Mouse (Mus musculus) hindbrain, postnatal 0 days (tissue): ENCODE results near the gene Tent4a. TPM values are rescaled to one million over a fixed set of nuclear protein-coding genes. Genes with fewer than 3 reads are reported as not detected.

Experiments
- ATAC-seq: fragments of 200-750 bp; cut with Nextera tagmentation; 2 replicates; pipeline ENCODE4 v1.8.0; 2017; ENCODE audit warnings: mild to moderate bottlenecking, moderate TSS enrichment, moderate library complexity
- DNase-seq: peaks from one replicate; pipeline ENCODE4 v3.0.0-alpha.2; 2015; ENCODE audit warnings: low spot score
- H3K27ac ChIP-seq: fragments of 300-500 bp; sonication (generic); 2 replicates; pipeline ENCODE4 v1.5.1; 2014; ENCODE audit warnings: mild to moderate bottlenecking
- H3K27me3 ChIP-seq: fragments of 300-500 bp; sonication (generic); 2 replicates; pipeline ENCODE4 v1.6.1; 2014; ENCODE audit warnings: low read length, mixed read lengths; ENCODE audit not compliant: insufficient read depth
- H3K36me3 ChIP-seq: fragments of 300-500 bp; sonication (generic); 2 replicates; pipeline ENCODE4 v1.6.1; 2014; ENCODE audit warnings: low read length, mixed read lengths; ENCODE audit not compliant: insufficient read depth
- H3K4me1 ChIP-seq: fragments of 300-500 bp; sonication (generic); 2 replicates; pipeline ENCODE4 v1.6.1; 2014; ENCODE audit warnings: antibody characterized with exemption, low read length, mixed read lengths; ENCODE audit not compliant: insufficient read depth
- H3K4me2 ChIP-seq: fragments of 300-500 bp; sonication (generic); 2 replicates; pipeline ENCODE4 v1.6.1; 2014; ENCODE audit warnings: low read depth, mild to moderate bottlenecking, low read length, moderate library complexity, mixed read lengths
- H3K4me3 ChIP-seq: fragments of 300-500 bp; sonication (generic); 2 replicates; pipeline ENCODE4 v1.5.1; 2014; ENCODE audit warnings: low read length
- H3K9ac ChIP-seq: fragments of 300-500 bp; sonication (generic); replicated peaks from 2 replicates; pipeline ENCODE4 v1.6.1; 2014; ENCODE audit warnings: mild to moderate bottlenecking, low read length, moderate library complexity, mixed read lengths
- H3K9me3 ChIP-seq: fragments of 300-500 bp; sonication (generic); 2 replicates; pipeline ENCODE4 v1.6.1; 2016; ENCODE audit warnings: low read length, mixed read lengths
- CTCF ChIP-seq: IDR thresholded peaks from 2 replicates; pipeline ENCODE4 v1.5.1; 2016; ENCODE audit warnings: antibody characterized with exemption, control low read depth, low read depth
- WGBS: fragments of 180-500 bp; shearing (Covaris S2); extraction: QIAGEN DNeasy Blood & Tissue Kit; methylation state at CpG from one replicate; pipeline ENCODE4 v1.1.7; 2014; 5-methylcytosine and 5-hydroxymethylcytosine counted together
- polyA plus RNA-seq: library from polyadenylated mRNA; unstranded; fragments of >200 nt; fragmentation: Nextera tagmentation; extraction: Ambion mirVana; gene quantifications from 2 replicates; pipeline ENCODE4 v1.2.1, GENCODE M21; 2015
- total RNA-seq: library from RNA; depleted of rRNA; stranded (reverse); fragments of >200 nt; gene quantifications from 2 replicates; pipeline ENCODE4 v1.2.3, GENCODE M21; 2014

Tent4a gene
- total and polyA plus RNA-seq, 2 experiments from 2014 or later = 5.1 to 22.3 TPM

DNA sequence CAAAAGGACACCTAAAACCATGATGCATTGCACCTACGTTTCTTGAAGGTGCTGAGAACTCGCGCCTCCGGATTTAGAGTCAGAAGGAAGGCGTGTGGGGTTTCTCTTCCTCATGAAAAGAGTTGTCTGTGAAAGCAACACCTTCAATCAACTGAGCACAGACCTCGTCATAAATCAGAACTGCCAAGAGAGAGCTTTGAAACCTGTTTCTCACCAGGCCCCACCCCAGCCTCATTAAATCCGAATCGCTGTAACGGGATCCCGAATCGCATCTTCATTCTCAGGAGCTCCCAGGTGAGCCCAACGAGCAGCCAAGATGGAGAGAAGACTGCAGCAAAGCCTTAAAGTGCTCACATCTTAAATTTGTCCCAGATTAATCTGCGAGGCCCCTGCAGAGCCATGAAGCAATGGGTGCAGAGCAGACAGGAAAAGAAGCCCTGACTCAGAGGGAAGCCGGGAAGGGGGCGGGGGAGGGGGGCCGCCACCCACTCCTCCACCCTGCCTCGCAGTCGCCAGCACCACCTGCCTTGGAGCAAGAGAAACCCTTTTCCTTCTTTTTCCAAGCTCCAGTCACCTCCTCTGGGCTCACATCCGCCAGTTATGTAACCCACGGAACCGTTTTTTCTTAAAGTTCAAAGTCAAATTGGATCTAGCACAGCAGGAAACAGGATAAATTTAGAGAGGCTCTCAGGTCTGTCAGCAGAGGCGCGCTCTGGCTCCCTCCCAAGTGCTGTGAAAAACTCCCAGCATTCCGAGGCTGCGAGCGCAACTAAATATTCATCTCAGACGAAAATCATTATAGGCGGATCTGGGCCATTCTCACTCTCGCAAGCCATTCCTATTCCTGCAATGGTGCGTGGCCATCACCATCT, 52.5 kb downstream of the Tent4a start:
- Histone ChIP-seq H3K4me1 (peaks cover 12% of the 10 kb centered on the region), H3K27ac (no peak overlapping the region), H3K9me3 (no peaks in the 10 kb centered on the region), H3K9ac (no peak overlapping the region), H3K27me3 (peaks cover 5% of the 10 kb centered on the region; the same call in 1 of the 2 replicates), H3K4me2 (peak overlapping the region; percentile 63), H3K4me3 (peak overlapping the region; percentile 29), H3K36me3 (no peaks in the 10 kb centered on the region)
- WGBS = 2% methylated on average over 29 of the region's 30 CpGs
- DNase-seq = peak; percentile 70
- TF ChIP-seq CTCF = no peak
- peak; percentile 34; the same call in 1 of the 2 replicates for ATAC-seq

GRCm38 (mm10) chr13:69481026-69481425, 53.4 kb downstream of the Tent4a start:
- H3K9me3 ChIP-seq = no peaks in the 10 kb centered on the region
- no peak overlapping the region for H3K27ac ChIP-seq
- no peak overlapping the region for H3K9ac ChIP-seq
- H3K27me3 ChIP-seq = no peaks in the 10 kb centered on the region
- TF ChIP-seq CTCF = no peak
- no peak overlapping the region for H3K4me3 ChIP-seq
- 6% methylated on average over 8 of the region's 8 CpGs for WGBS
- DNase-seq (peak; percentile 61), ATAC-seq (peak; percentile 33; the same call in 1 of the 2 replicates)
- peak overlapping the region; percentile 63 for H3K4me2 ChIP-seq
- peaks cover 12% of the 10 kb centered on the region for H3K4me1 ChIP-seq
- H3K36me3 ChIP-seq = no peaks in the 10 kb centered on the region

DNA sequence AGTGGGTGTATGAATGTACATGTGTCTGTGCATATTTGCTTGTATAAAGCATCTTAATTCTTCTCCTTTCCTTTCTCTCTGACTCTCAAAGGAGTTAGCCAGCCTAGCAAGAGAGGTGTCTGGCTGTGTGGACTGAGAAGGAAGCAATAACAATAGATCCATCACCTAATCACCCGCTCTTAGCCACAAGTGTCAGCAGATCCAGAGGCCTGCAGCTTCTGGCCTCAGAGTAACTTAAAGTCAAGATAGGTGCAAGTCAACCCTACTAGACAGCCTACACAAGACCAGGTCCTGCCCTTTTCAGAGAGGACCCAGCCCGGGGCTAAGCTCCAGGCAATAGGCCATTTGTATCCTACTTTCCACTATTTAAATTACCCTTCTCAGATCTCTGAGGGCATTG, 54.5 kb downstream of the Tent4a start:
- H3K36me3 ChIP-seq = no peaks in the 10 kb centered on the region
- no peak overlapping the region for H3K4me3 ChIP-seq
- H3K27ac ChIP-seq = no peak overlapping the region
- H3K9me3 ChIP-seq = no peaks in the 10 kb centered on the region
- H3K27me3 ChIP-seq = no peaks in the 10 kb centered on the region
- peaks cover 12% of the 10 kb centered on the region for H3K4me1 ChIP-seq
- H3K4me2 ChIP-seq = no peak overlapping the region
- ATAC-seq = no peak
- WGBS = 73% methylated on average over 2 of the region's 2 CpGs
- no peak for DNase-seq
- no peak for TF ChIP-seq CTCF
- no peak overlapping the region for H3K9ac ChIP-seq

- DNase-seq (no peak), ATAC-seq (no peak)
- H3K9me3 ChIP-seq = no peaks in the 10 kb centered on the region
- H3K4me1 ChIP-seq = peaks cover 12% of the 10 kb centered on the region
- TF ChIP-seq CTCF = no peak
- H3K9ac ChIP-seq = no peak overlapping the region
- 77% methylated on average over 6 of the region's 6 CpGs for WGBS
- H3K27me3 ChIP-seq = no peaks in the 10 kb centered on the region
- no peaks in the 10 kb centered on the region for H3K36me3 ChIP-seq
- H3K4me2 ChIP-seq = no peak overlapping the region
- no peak overlapping the region for H3K27ac ChIP-seq
- H3K4me3 ChIP-seq = no peak overlapping the region
Measured at GRCm38 (mm10) chr13:69478703-69479102, 55.7 kb downstream of the Tent4a start.

DNA sequence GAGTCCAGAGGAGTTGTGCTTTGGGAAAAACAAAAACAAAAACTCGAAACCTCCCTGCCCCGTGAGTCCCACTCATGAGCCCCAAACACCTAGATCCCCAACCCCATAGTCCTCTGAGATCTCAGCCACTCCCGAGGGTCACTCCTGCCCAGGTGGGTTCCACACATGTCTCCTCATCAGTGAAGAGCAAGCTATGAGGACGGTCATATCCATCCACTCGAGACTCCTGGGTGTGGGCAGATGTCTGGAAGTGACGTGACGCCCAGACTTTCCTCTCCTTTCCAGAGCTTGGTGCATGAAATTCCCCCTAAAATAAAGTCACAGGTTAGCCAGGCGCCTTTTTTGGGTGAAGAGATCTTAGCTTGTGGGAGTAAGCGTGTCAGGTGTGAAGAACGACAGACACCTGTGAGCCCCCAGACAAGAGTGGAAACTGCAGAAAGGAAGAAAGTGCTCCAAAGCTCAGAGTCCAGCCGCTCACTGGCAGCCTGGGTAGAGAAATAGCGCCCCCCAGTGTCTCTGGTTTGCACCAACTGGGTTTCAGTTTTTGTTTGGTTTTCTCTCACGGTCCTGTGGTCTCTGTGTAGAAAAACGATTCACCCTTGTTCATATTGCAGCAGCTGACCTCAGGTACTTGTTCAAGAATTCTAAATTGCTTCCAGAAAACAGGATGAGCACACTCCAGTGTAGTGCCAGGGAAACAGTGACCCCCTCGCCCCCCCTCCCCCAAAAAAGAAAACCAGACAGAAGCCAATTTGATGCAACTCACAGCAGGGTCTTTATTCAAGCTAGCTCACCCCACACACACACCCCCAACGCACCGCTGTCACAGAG, 73.6 kb downstream of the Tent4a start:
- DNase-seq (peak; percentile 82), ATAC-seq (peak; percentile 60)
- Histone ChIP-seq H3K36me3 (no peaks in the 10 kb centered on the region), H3K27ac (no peak overlapping the region), H3K4me1 (no peaks in the 10 kb centered on the region), H3K4me2 (no peak overlapping the region), H3K9ac (no peak overlapping the region), H3K9me3 (no peaks in the 10 kb centered on the region), H3K27me3 (no peaks in the 10 kb centered on the region), H3K4me3 (no peak overlapping the region)
- peak; percentile 82 for TF ChIP-seq CTCF
- WGBS = 45% methylated on average over 17 of the region's 17 CpGs

DNA sequence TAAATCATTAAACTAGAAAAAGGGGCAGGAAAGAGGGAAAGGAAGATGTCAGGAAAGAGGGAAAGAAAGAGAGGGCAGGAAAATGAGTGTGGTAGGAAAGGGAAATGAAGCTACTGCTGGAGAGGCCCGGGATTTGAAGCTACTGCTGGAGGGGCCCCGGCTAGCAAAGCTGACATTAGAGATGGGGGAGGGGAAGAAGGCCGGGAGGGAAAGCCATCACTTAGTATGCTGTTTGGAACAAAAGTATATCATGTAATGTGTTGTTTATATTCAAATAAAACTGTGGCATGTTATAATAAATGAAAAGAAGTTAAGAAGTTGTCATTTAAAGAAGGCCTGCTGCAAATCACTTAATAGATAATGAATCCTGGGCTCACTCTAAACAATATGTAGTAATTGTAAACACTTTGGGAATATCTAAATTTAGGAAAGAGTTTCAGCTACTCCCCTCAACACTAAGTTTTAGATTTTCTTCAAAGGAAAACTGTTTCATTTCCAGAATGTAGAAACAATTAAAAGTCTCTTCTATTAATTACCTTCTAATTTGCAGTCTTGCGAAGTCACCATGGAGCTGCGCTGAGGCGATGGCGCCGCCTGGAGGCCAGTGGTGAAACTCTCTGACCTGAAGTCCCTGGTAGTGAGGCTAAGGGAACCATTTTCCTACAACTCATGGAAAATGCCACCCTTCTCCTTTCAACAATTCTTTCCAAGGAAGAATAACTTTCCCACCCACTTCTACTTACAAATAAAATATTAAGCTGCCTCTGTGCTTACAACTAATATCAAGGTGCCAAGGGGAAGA, 74.6 kb downstream of the Tent4a start:
- Histone ChIP-seq H3K4me3 (no peak overlapping the region), H3K27ac (no peak overlapping the region), H3K36me3 (no peaks in the 10 kb centered on the region), H3K4me2 (no peak overlapping the region), H3K4me1 (no peaks in the 10 kb centered on the region), H3K9me3 (no peaks in the 10 kb centered on the region), H3K27me3 (no peaks in the 10 kb centered on the region), H3K9ac (no peak overlapping the region)
- DNase-seq (peak; percentile 84), ATAC-seq (0 out of 2 replicates have a peak, but pooled peaks have one; percentile 50)
- TF ChIP-seq CTCF = peak; percentile 91
- 17% methylated on average over 8 of the region's 8 CpGs for WGBS
